Mouse (Mus musculus) forebrain, embryonic 10.5 days (tissue): ENCODE data around the gene Mthfd1l. TPM values are rescaled to one million over a fixed set of nuclear protein-coding genes. Genes with fewer than 3 reads are reported as not detected.

Source experiments
- DNase-seq: peaks from one replicate; pipeline ENCODE4 v3.0.0-alpha.2; 2017; ENCODE audit warnings: low spot score; ENCODE audit errors: extremely low spot score
- H3K27ac ChIP-seq: fragments of 300-500 bp; sonication (generic); 2 replicates; pipeline ENCODE4 v1.5.1; 2016; ENCODE audit warnings: mild to moderate bottlenecking
- H3K27me3 ChIP-seq: fragments of 300-500 bp; sonication (generic); 2 replicates; pipeline ENCODE4 v1.6.1; 2016; ENCODE audit warnings: mild to moderate bottlenecking; ENCODE audit not compliant: poor library complexity, severe bottlenecking
- H3K36me3 ChIP-seq: fragments of 300-500 bp; sonication (generic); replicated peaks from 2 replicates; pipeline ENCODE4 v1.6.1; 2016; ENCODE audit warnings: mild to moderate bottlenecking, moderate library complexity
- H3K4me1 ChIP-seq: fragments of 300-500 bp; sonication (generic); 2 replicates; pipeline ENCODE4 v1.6.1; 2016
- H3K4me3 ChIP-seq: fragments of 300-500 bp; sonication (generic); 2 replicates; pipeline ENCODE4 v1.5.1; 2016; ENCODE audit warnings: mild to moderate bottlenecking, moderate library complexity
- H3K9me3 ChIP-seq: fragments of 300-500 bp; sonication (generic); 2 replicates; pipeline ENCODE4 v1.6.1; 2016; ENCODE audit warnings: mild to moderate bottlenecking, moderate library complexity
- WGBS: fragments of 180-500 bp; shearing (Covaris S2); methylation state at CpG from one replicate; pipeline ENCODE4 v1.1.7; 2016; 5-methylcytosine and 5-hydroxymethylcytosine counted together
- polyA plus RNA-seq: library from polyadenylated mRNA; unstranded; fragments of >200 nt; fragmentation: Nextera tagmentation; extraction: Ambion mirVana; gene quantifications from 2 replicates; pipeline ENCODE4 v1.2.1, GENCODE M21; 2016

The Mthfd1l gene
- polyA plus RNA-seq, 1 experiment from 2014 or later, result 26.8 TPM

DNA sequence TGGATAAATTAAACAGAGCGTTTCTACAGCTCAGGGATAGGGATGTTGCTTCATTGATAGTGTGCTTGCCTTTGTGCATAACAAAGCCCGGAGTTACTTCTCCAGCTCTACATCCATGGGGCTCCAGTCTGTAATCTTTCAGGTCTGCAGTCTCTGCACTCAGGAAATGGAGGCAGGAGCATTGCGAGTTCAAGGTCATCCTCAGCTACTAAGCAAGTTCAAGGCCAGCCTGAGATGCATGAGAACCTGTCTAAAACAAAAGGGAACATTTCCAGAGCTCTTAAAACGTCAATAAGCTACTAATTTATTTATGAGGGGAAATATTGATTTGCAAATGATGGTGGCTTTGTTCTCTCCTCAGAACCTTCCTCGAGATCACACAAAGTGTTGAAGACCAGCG is 23.6 kb upstream of the Mthfd1l start:
- no peak for DNase-seq
- Histone ChIP-seq H3K4me3 (no peak overlapping the region), H3K36me3 (peaks cover 62% of the 10 kb centered on the region), H3K27ac (no peak overlapping the region), H3K27me3 (no peaks in the 10 kb centered on the region), H3K4me1 (no peaks in the 10 kb centered on the region), H3K9me3 (no peaks in the 10 kb centered on the region)
- 88% methylated on average over 6 of the region's 6 CpGs for whole genome bisulfite sequencing

DNA sequence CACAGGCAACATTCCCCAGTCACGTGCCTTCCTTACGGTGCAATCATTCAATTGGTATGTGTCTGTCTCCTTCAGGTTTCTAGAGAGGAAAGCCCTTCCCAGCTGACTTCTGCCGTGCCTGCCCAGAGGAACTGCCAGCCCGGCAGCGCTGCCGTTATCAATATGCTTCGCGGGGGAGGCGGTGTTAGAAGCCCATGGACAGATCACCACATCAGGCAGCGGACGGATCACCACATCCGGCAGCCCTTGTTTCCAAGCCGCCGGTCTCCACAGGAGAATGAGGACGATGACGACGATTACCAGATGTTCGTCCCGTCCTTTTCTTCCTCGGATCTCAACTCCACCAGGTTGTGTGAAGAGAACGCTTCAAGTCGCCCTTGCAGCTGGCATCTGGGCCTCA is 16.4 kb upstream of the Mthfd1l start:
- Histone ChIP-seq H3K9me3 (peaks cover 9% of the 10 kb centered on the region; the same call in 1 of the 2 replicates), H3K27me3 (no peaks in the 10 kb centered on the region), H3K4me1 (no peaks in the 10 kb centered on the region), H3K27ac (no peak overlapping the region), H3K4me3 (no peak overlapping the region), H3K36me3 (peaks cover 67% of the 10 kb centered on the region)
- WGBS, result 95% methylated on average over 22 of the region's 22 CpGs
- no peak for DNase-seq

DNA sequence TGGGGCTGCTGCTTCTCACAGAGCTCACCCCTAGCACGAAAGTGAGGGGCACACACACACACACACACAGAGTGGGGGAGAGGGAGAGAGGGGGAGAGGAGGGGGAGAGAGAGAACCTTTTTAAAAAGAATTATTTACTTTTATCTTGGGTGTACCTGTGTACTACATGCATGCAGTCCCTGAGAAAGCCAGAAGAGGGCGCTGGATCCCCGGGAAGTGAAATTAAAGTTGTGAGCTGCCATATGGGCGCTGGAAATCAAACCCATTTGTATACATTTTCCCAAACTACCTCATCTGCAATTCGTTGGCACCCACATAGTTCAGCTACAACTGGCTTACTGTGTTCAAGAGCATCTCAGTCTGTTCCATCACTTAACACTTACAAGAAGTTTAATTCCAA is 14.3 kb upstream of the Mthfd1l start:
- WGBS, result 72% methylated on average over 5 of the region's 5 CpGs
- DNase-seq, result no peak
- H3K4me3 ChIP-seq, result no peak overlapping the region
- H3K9me3 ChIP-seq, result peaks cover 9% of the 10 kb centered on the region; the same call in 1 of the 2 replicates
- H3K36me3 ChIP-seq, result peaks cover 59% of the 10 kb centered on the region
- no peaks in the 10 kb centered on the region for H3K27me3 ChIP-seq
- H3K27ac ChIP-seq, result no peak overlapping the region
- no peaks in the 10 kb centered on the region for H3K4me1 ChIP-seq

DNA sequence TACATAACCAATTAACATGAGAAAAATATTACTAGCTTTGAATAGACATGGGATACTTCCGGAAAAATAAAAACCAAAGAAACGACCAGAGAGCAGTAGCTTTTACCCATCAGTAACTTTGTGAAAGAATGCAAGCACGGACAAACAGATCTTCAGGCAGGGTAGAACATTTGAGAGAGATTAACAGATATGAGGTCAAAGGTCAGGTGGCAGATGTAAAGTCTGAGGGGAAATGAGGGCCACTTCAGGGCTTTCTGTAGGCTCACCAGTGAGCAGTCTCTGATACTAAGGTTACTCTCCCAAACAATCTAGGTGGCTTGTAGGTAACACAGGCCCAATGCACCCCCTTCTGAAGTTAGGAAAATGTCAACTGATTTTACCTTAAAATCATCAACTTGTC is 3.9 kb upstream of the Mthfd1l start:
- Histone ChIP-seq H3K9me3 (no peaks in the 10 kb centered on the region), H3K27me3 (no peaks in the 10 kb centered on the region), H3K36me3 (peaks cover 29% of the 10 kb centered on the region), H3K27ac (no peak overlapping the region), H3K4me3 (no peak overlapping the region), H3K4me1 (peaks cover 18% of the 10 kb centered on the region)
- 76% methylated on average over 3 of the region's 3 CpGs for WGBS
- DNase-seq, result no peak

DNA sequence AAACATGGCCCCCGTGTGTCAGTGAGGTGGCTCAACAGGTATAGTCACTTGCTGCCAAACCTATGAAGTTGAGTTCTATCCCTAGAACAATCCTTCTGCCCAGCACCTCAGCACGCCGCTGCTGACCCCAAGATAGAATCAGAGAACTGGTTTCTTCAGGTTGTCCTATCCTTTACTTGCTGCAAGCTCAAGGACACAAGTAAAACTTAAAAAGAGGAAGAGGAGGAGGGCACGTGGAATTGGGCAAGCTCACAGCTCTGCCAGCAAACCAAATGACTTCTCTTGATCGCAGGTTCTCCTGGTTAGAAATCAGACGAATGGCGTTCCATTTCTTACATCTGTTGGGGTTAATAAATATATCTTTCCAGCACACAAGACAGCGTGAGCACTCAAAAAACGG is 681 bp upstream of the Mthfd1l start:
- peak overlapping the region; percentile 79 for H3K4me3 ChIP-seq
- H3K36me3 ChIP-seq, result peaks cover 1% of the 10 kb centered on the region
- no peak overlapping the region; the same call in 1 of the 2 replicates for H3K27ac ChIP-seq
- peaks cover 37% of the 10 kb centered on the region for H3K4me1 ChIP-seq
- no peaks in the 10 kb centered on the region for H3K9me3 ChIP-seq
- WGBS, result 95% methylated on average over 9 of the region's 9 CpGs
- DNase-seq, result no peak
- H3K27me3 ChIP-seq, result no peaks in the 10 kb centered on the region

DNA sequence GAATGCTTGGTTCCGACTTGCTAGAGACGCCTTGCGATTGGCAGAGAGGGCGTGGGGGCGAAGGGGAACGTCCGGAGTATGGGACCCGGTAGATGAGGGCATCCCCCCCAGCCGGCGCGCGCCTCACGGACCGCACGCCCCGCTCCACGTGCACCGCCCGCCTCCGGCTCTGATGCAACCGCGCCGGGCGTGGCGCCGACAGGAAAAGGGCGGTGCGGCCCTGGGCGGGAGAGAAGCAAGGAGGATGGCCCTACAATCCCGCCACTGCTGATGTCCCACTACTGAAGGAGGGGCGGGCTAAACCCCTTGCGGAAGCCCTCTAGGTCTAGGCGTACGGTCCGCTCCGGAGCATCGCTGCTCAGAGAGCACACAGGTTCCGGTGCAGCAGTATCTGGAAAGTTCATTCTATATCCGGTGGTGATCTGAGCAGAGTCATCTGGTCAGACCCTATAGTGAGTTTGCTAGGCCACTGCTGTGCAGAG is 712 bp downstream of the Mthfd1l start:
- WGBS, result under 1% methylated on average over 39 of the region's 39 CpGs
- peak overlapping the region; percentile 97 for H3K27ac ChIP-seq
- H3K4me3 ChIP-seq, result peak overlapping the region; percentile 79
- H3K27me3 ChIP-seq, result no peaks in the 10 kb centered on the region
- no peaks in the 10 kb centered on the region for H3K9me3 ChIP-seq
- peaks cover 37% of the 10 kb centered on the region for H3K4me1 ChIP-seq
- peaks cover 5% of the 10 kb centered on the region for H3K36me3 ChIP-seq
- DNase-seq, result peak; percentile 81

DNA sequence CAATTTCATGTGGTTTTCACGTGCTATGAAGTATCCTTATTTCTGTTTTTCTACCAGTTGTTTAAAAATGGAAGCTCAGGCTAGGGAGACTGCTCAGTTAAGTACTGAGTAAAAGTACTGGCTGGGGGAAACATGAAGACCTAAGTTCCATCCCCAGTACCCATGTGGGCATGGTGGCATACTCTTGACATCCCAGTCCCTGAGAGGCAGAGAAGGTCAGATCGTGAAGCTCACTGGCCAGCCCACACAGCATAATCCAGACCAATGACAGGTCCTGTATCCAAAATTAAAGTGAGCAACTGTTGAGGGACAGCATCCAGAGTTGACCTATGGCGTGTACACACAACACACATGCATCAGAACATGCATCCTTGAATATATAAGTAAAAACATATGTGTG is 1.5 kb downstream of the Mthfd1l start:
- Histone ChIP-seq H3K4me1 (peaks cover 37% of the 10 kb centered on the region), H3K27me3 (no peaks in the 10 kb centered on the region), H3K27ac (peak overlapping the region; percentile 97; the same call in 1 of the 2 replicates), H3K4me3 (peak overlapping the region; percentile 79), H3K9me3 (peaks cover 5% of the 10 kb centered on the region; the same call in 1 of the 2 replicates), H3K36me3 (peaks cover 13% of the 10 kb centered on the region)
- WGBS, result 82% methylated on average over 3 of the region's 3 CpGs
- no peak for DNase-seq

DNA sequence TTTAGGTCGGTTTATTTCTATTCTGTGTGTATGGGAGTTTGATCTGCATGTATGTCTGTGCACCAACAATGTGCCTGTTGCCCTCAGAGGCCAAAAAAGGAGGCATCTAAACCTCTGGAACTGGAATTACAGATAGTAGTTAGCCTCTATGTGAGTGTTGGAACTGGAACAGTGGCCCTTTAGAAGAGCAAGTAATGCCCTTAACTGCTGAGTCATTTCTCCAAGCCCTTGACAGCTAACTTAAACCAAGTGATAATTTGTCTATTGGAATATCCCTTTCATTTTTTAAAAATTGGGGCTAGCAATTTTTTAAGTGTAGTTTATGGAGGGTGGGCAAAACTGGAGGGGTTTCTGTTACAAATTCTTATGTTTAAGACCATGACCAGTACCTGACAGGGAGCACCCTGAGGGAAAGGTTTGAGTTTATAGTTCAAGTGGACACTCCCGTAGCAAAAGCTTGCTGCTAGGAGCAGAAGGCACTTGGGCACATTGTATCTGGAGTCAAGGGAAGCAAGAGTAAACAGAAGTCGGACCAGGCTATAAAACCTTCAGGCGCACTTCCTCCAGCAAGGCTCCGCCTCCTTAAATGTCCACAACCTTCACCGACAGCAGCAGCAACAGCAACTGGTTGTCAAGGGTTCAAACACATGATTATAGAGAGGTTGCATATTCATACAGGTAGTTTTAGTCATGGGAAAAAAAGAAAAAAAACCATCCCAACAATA is 3.1 kb downstream of the Mthfd1l start:
- 83% methylated on average over 6 of the region's 6 CpGs for WGBS
- H3K4me3 ChIP-seq, result no peak overlapping the region
- peaks cover 8% of the 10 kb centered on the region; the same call in 1 of the 2 replicates for H3K9me3 ChIP-seq
- peaks cover 30% of the 10 kb centered on the region for H3K36me3 ChIP-seq
- no peak overlapping the region for H3K27ac ChIP-seq
- no peaks in the 10 kb centered on the region for H3K27me3 ChIP-seq
- DNase-seq, result no peak
- H3K4me1 ChIP-seq, result peaks cover 37% of the 10 kb centered on the region

DNA sequence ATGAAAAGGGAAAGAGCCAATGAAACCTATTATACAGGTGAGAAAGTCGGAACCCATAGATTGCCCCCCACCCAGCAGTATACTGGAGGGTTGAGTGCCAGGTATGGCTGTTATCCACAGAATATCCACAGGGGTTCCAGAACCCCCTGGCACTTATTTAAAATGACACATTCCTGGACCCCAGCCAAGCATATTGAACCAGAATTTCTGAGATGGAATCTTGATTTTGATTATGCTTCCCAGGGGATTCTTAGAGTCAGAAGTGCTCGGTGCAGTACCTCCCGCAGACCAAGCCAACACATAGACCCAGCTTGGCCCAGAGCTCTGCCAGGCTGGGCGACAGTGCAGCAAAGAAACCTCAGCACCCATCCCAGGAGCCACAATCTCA is 3.7 kb downstream of the Mthfd1l start:
- H3K27ac ChIP-seq, result no peak overlapping the region
- WGBS, result 95% methylated on average over 4 of the region's 4 CpGs
- H3K4me1 ChIP-seq, result peaks cover 37% of the 10 kb centered on the region
- no peak overlapping the region for H3K4me3 ChIP-seq
- H3K27me3 ChIP-seq, result no peaks in the 10 kb centered on the region
- peaks cover 8% of the 10 kb centered on the region; the same call in 1 of the 2 replicates for H3K9me3 ChIP-seq
- DNase-seq, result no peak
- peaks cover 35% of the 10 kb centered on the region for H3K36me3 ChIP-seq

DNA sequence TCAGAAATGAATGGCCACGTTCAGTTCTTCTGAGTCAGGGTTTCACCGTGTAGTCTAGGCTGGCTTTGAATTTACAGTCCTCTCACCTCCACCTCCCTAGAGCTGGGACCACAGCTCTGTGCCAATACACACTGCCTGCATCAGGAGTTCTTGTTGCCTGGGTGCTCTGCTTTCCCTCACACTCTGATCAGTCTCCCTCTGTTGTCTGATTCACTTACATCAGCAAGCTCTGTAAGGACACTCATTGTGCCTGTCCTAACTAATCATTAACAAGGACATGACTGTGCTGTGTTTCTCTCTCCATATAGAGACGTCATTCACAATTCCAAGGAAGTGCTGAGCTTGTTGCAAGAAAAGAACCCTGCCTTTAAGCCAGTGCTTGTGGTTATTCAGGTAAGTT is 5.4 kb downstream of the Mthfd1l start:
- WGBS, result 93% methylated on average over 3 of the region's 3 CpGs
- Histone ChIP-seq H3K4me1 (peaks cover 26% of the 10 kb centered on the region), H3K4me3 (no peak overlapping the region), H3K27me3 (no peaks in the 10 kb centered on the region), H3K9me3 (peaks cover 8% of the 10 kb centered on the region; the same call in 1 of the 2 replicates), H3K36me3 (peaks cover 51% of the 10 kb centered on the region), H3K27ac (no peak overlapping the region)
- DNase-seq, result no peak

DNA sequence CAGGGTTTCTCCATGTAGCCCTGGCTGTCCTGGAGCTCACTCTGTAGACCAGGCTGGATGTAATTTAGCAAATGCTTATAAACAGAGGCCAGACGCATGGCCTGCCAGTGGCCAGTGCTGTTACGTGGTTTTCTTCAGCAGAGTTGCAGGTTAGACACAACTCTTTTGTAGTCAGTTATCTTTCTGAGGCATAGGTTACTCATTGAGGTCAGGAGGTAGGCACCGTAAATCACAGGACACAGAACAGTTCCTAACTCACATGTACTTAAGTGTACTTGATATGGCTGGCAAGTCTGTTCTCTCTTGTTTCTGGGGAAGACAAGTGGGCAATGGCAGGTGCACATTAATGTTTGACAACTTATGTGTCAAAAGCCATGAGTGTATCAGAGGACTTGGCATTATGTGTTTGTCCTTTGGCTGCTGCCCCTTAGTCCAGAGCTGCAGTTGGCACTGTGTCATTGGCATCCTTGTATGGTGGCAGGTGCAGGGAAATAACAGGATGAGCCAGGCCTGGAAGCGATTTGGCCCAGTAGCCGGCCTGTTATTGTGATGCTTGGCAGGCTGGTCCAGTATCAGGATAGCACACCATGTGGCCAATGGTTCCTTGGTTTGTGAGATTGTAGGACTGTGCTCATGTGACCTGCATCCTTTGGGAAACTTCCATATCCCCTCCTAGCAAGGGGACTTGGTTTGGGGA is 6.0 kb downstream of the Mthfd1l start:
- H3K9me3 ChIP-seq, result peaks cover 8% of the 10 kb centered on the region; the same call in 1 of the 2 replicates
- H3K36me3 ChIP-seq, result peaks cover 57% of the 10 kb centered on the region
- no peak overlapping the region for H3K4me3 ChIP-seq
- H3K27me3 ChIP-seq, result no peaks in the 10 kb centered on the region
- WGBS, result 95% methylated on average over 5 of the region's 5 CpGs
- H3K27ac ChIP-seq, result no peak overlapping the region
- peaks cover 20% of the 10 kb centered on the region for H3K4me1 ChIP-seq
- no peak for DNase-seq

DNA sequence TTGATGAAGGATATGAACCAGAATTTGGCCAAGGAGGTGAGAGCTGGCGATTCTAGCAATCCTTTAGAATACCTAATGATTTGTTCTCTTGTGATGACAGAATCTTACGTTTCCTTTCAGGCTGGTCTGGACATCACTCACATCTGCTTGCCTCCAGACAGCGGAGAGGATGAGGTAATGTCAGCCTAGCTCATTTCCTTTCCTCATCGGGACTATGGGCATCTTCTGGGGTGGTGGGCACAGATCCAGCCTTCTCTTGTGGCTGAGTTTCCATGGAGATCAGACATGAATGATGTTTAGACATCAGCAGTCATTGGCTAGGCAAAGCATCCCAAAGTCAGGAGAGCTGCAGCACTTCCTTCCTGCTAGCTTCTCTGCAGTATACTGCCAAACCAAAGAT is 7.3 kb downstream of the Mthfd1l start:
- peaks cover 68% of the 10 kb centered on the region for H3K36me3 ChIP-seq
- H3K4me1 ChIP-seq, result peaks cover 7% of the 10 kb centered on the region
- no peak overlapping the region for H3K4me3 ChIP-seq
- peaks cover 8% of the 10 kb centered on the region; the same call in 1 of the 2 replicates for H3K9me3 ChIP-seq
- H3K27ac ChIP-seq, result no peak overlapping the region
- H3K27me3 ChIP-seq, result no peaks in the 10 kb centered on the region
- DNase-seq, result no peak
- 95% methylated on average over 4 of the region's 4 CpGs for WGBS

DNA sequence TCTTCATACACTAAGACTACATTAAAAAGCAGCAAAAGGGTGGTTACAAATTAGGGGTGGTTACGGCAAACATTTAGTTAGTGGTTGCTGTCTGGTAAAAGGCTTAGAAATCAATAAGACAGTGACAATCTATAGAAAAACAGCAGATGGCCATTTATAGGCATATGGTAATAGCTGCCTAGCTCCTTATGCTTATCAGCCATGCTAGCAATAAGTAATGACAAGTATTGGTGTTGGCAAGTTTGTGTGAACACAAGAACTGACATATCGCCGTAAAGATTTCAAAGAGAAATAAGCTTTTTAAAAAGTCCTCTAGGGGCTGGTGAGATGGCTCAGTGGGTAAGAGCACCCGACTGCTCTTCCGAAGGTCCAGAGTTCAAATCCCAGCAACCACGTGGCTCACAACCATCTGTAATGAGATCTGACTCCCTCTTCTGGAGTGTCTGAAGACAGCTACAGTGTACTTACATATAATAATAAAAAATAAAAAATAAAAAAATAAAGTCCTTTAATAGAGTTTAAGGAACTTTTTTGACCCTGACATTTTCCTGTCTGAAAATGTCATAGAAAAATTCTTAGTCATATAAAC is 17.5 kb downstream of the Mthfd1l start:
- Histone ChIP-seq H3K27ac (no peak overlapping the region), H3K4me3 (no peak overlapping the region), H3K27me3 (no peaks in the 10 kb centered on the region), H3K9me3 (no peaks in the 10 kb centered on the region), H3K4me1 (no peaks in the 10 kb centered on the region), H3K36me3 (peaks cover 77% of the 10 kb centered on the region)
- WGBS, result 96% methylated on average over 6 of the region's 6 CpGs
- no peak for DNase-seq
